In genomic region chr13:29912251-29912650, GRCm38 (mm10) we compare ENCODE assay signal across 35 mouse cellular contexts.
"Had no signal": no experiment of that assay in that cellular context is flagged by ENCODE, and none has a peak within 500 bp of the region (broad histone marks: within the 10 kb centered on the region; RNA-seq: fewer than 3 reads in every experiment).

No protein-coding gene starts in this region.

- H3K4me3 ChIP-seq: heart, embryonic 12.5 days; heart, embryonic 13.5 days; heart, embryonic 15.5 days; hindbrain, embryonic 10.5 days; hindbrain, embryonic 12.5 days; hindbrain, embryonic 13.5 days; hindbrain, embryonic 15.5 days; intestine, embryonic 15.5 days; kidney, embryonic 15.5 days; layer of hippocampus, adult 2 months; left cerebral cortex, adult 2 months had no signal

- H3K27me3 ChIP-seq: heart, embryonic 12.5 days; heart, embryonic 13.5 days; heart, embryonic 15.5 days; hindbrain, embryonic 12.5 days; hindbrain, embryonic 13.5 days; hindbrain, embryonic 15.5 days; intestine, embryonic 15.5 days; kidney, embryonic 15.5 days had no signal

- DNase-seq: heart, postnatal 10 days; heart, postnatal 14 days; heart, postnatal 36 days; heart, postnatal 4 days; kidney, adult 11 months; kidney, adult 18-20 months; kidney, adult 2 months; kidney, adult 8-10 months; kidney, adult 9 months; kidney, postnatal 10 days; kidney, postnatal 14 days; kidney, postnatal 25 days; kidney, postnatal 36 days; kidney, postnatal 4 days; layer of hippocampus, adult 9-11 months; layer of hippocampus, postnatal 36 days had no signal

- H3K27ac ChIP-seq: heart, embryonic 13.5 days; heart, embryonic 15.5 days; hindbrain, embryonic 10.5 days; hindbrain, embryonic 12.5 days; hindbrain, embryonic 13.5 days; hindbrain, embryonic 14.5 days; hindbrain, embryonic 15.5 days; hindbrain, postnatal 0 days; intestine, embryonic 15.5 days; kidney, embryonic 15.5 days; kidney, postnatal 0 days; layer of hippocampus, adult 2 months; left cerebral cortex, adult 2 months had no signal

- H3K4me2 ChIP-seq: heart, embryonic 11.5 days; heart, embryonic 12.5 days; heart, embryonic 13.5 days; heart, embryonic 15.5 days; hindbrain, embryonic 12.5 days; hindbrain, embryonic 13.5 days; hindbrain, embryonic 14.5 days; hindbrain, embryonic 15.5 days; intestine, embryonic 15.5 days; kidney, embryonic 15.5 days had no signal

- H3K4me1 ChIP-seq: hindbrain, embryonic 10.5 days; hindbrain, embryonic 12.5 days; hindbrain, embryonic 13.5 days; hindbrain, embryonic 15.5 days; intestine, embryonic 15.5 days; kidney, embryonic 15.5 days had no signal

- H3K9me3 ChIP-seq: heart, embryonic 12.5 days; heart, embryonic 13.5 days; heart, embryonic 15.5 days; hindbrain, embryonic 12.5 days; hindbrain, embryonic 13.5 days; hindbrain, embryonic 15.5 days; intestine, embryonic 15.5 days; kidney, embryonic 15.5 days had no signal

- ATAC-seq: hindbrain, embryonic 16.5 days; hindbrain, postnatal 0 days; inflammation-experienced regulatory T-cells, adult 6 months; intestine, embryonic 15.5 days; intestine, embryonic 16.5 days; intestine, postnatal 0 days had no signal

- H3K9ac ChIP-seq: heart, embryonic 12.5 days; heart, embryonic 13.5 days; heart, embryonic 15.5 days; hindbrain, embryonic 12.5 days; hindbrain, embryonic 13.5 days; hindbrain, embryonic 14.5 days; hindbrain, embryonic 15.5 days; intestine, embryonic 15.5 days; kidney, embryonic 15.5 days had no signal
